Mouse (Mus musculus) cerebellum, adult 2 months (tissue): ENCODE measurements around the gene Gm5737.

Experiments used
- CTCF ChIP-seq: fragments of 200-500 bp; IDR thresholded peaks from 2 replicates; pipeline ENCODE4 v1.5.1; 2011; ENCODE audit warnings: low read depth, mild to moderate bottlenecking, control low read depth, low read length, moderate library complexity, borderline replicate concordance; ENCODE audit not compliant: insufficient read depth
- POLR2A ChIP-seq: fragments of 200-500 bp; IDR thresholded peaks from 2 replicates; pipeline ENCODE4 v1.6.1; 2011; ENCODE audit warnings: low read length, control low read depth, borderline replicate concordance; ENCODE audit not compliant: insufficient read depth

DNA sequence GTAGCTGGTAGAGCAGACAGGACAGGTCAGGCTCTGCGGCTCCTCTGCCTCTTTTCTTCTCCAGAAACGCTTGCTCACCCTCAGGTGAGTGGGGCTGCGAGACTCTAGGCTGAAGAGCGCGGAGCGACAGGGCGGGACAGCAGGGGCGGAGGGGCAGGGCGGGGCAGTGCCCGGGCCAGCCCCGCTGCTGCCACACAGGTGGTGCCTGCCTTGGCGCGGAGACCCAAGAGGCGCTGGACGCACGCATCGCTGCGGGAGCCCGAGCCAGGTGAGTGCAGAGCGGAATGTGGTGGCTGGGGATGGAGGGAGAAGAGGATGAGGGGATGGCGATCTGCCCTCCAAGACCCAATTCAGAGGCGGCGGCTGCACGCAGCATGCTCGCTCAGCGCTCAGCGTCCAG, 2.5 kb upstream of the Gm5737 start:
- TF ChIP-seq POLR2A (no peak), CTCF (no peak)
